Mouse (Mus musculus) heart, embryonic 16.5 days (tissue): ENCODE results near the gene Zfp423. TPM values are rescaled to one million over a fixed set of nuclear protein-coding genes. Genes with fewer than 3 reads are reported as not detected.

Experiments
- ATAC-seq: fragments of 200-750 bp; cut with Nextera tagmentation; replicated peaks from 2 replicates; pipeline ENCODE4 v1.8.0; 2017; ENCODE audit warnings: moderate number of reproducible peaks; ENCODE audit not compliant: insufficient read depth, low FRiP score; ENCODE audit errors: extremely low read depth
- H3K27ac ChIP-seq: fragments of 300-500 bp; sonication (generic); 2 replicates; pipeline ENCODE4 v1.5.1; 2014; ENCODE audit warnings: mild to moderate bottlenecking, low read length, control low read depth, moderate library complexity
- H3K27me3 ChIP-seq: fragments of 300-500 bp; sonication (generic); 2 replicates; pipeline ENCODE4 v1.6.1; 2014; ENCODE audit warnings: low read length, mixed read lengths; ENCODE audit not compliant: control insufficient read depth, insufficient read depth
- H3K36me3 ChIP-seq: fragments of 300-500 bp; sonication (generic); 2 replicates; pipeline ENCODE4 v1.6.1; 2014; ENCODE audit not compliant: control insufficient read depth, insufficient read depth
- H3K4me1 ChIP-seq: fragments of 300-500 bp; sonication (generic); 2 replicates; pipeline ENCODE4 v1.6.1; 2014; ENCODE audit warnings: low read length, mixed read lengths; ENCODE audit not compliant: control insufficient read depth, insufficient read depth
- H3K4me2 ChIP-seq: fragments of 300-500 bp; sonication (generic); 2 replicates; pipeline ENCODE4 v1.6.1; 2014; ENCODE audit warnings: low read depth, mild to moderate bottlenecking, control low read depth, low read length
- H3K4me3 ChIP-seq: fragments of 300-500 bp; sonication (generic); 2 replicates; pipeline ENCODE4 v1.5.1; 2014; ENCODE audit warnings: mild to moderate bottlenecking, control low read depth, low read length
- H3K9ac ChIP-seq: fragments of 300-500 bp; sonication (generic); 2 replicates; pipeline ENCODE4 v1.6.1; 2014; ENCODE audit warnings: low read length, control low read depth
- H3K9me3 ChIP-seq: fragments of 300-500 bp; sonication (generic); replicated peaks from 2 replicates; pipeline ENCODE4 v1.6.1; 2016; ENCODE audit warnings: low read length; ENCODE audit not compliant: control insufficient read depth
- WGBS: fragments of 180-500 bp; shearing (Covaris S2); extraction: QIAGEN DNeasy Blood & Tissue Kit; methylation state at CpG from one replicate; pipeline ENCODE4 v1.1.7; 2014; 5-methylcytosine and 5-hydroxymethylcytosine counted together
- polyA plus RNA-seq: library from polyadenylated mRNA; unstranded; fragments of >200 nt; fragmentation: Nextera tagmentation; extraction: Ambion mirVana; gene quantifications from 2 replicates; pipeline ENCODE4 v1.2.1, GENCODE M21; 2015

Gene Zfp423
- polyA plus RNA-seq, 1 experiment from 2014 or later, result 3.1 TPM

- no peak overlapping the region for H3K4me2 ChIP-seq
- H3K36me3 ChIP-seq, result no peaks in the 10 kb centered on the region
- H3K4me1 ChIP-seq, result peaks cover 17% of the 10 kb centered on the region
- H3K27ac ChIP-seq, result no peak overlapping the region
- H3K27me3 ChIP-seq, result peaks cover 35% of the 10 kb centered on the region
- H3K4me3 ChIP-seq, result no peak overlapping the region
- H3K9ac ChIP-seq, result no peak overlapping the region
- no peak for ATAC-seq
- H3K9me3 ChIP-seq, result no peaks in the 10 kb centered on the region
- 46% methylated on average over 4 of the region's 4 CpGs for WGBS
Measured at GRCm38 (mm10) chr8:87657488-87657887, 301.9 kb downstream of the Zfp423 start.

- 6% methylated on average over 35 of the region's 35 CpGs for WGBS
- Histone ChIP-seq H3K27me3 (peaks cover 29% of the 10 kb centered on the region), H3K9ac (peak overlapping the region; percentile 53; the same call in 1 of the 2 replicates), H3K9me3 (no peaks in the 10 kb centered on the region), H3K4me3 (peak overlapping the region; percentile 54), H3K4me1 (peaks cover 12% of the 10 kb centered on the region), H3K4me2 (peak overlapping the region; percentile 92), H3K27ac (no peak overlapping the region), H3K36me3 (no peaks in the 10 kb centered on the region)
- peak; percentile 92 for ATAC-seq
Measured at GRCm38 (mm10) chr8:87656484-87657230, 302.7 kb downstream of the Zfp423 start.

DNA sequence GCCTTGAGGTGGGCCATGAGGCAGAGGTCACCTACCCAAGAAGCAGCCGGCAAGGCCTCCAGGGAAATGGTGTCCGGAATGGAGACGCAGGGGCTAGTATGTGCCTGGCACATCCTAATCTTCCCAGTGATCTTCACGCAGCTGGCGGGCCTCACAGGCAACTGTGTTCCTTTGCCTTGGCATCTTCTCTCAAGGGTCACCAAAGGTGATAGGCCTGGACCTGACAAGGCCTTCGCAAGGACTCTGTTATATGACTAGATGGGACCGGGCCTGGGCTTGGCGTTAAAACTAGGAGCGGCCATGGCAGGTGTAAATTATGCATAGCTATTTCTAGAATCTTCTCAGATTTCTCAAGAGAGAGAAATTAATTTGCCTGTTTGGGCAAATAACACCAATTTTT is 303.4 kb downstream of the Zfp423 start:
- 75% methylated on average over 9 of the region's 9 CpGs for WGBS
- Histone ChIP-seq H3K4me3 (no peak overlapping the region), H3K4me2 (peak overlapping the region; percentile 92; the same call in 1 of the 2 replicates), H3K9me3 (no peaks in the 10 kb centered on the region), H3K27ac (no peak overlapping the region), H3K27me3 (peaks cover 22% of the 10 kb centered on the region), H3K36me3 (no peaks in the 10 kb centered on the region), H3K4me1 (peaks cover 7% of the 10 kb centered on the region), H3K9ac (no peak overlapping the region)
- ATAC-seq, result no peak

GRCm38 (mm10) chr8:87647781-87648180 is 311.6 kb downstream of the Zfp423 start:
- ATAC-seq, result no peak
- H3K4me1 ChIP-seq, result no peaks in the 10 kb centered on the region
- no peaks in the 10 kb centered on the region for H3K9me3 ChIP-seq
- H3K9ac ChIP-seq, result no peak overlapping the region
- no peak overlapping the region for H3K4me3 ChIP-seq
- H3K36me3 ChIP-seq, result no peaks in the 10 kb centered on the region
- 85% methylated on average over 9 of the region's 9 CpGs for WGBS
- H3K27ac ChIP-seq, result no peak overlapping the region
- H3K4me2 ChIP-seq, result no peak overlapping the region
- no peaks in the 10 kb centered on the region for H3K27me3 ChIP-seq

DNA sequence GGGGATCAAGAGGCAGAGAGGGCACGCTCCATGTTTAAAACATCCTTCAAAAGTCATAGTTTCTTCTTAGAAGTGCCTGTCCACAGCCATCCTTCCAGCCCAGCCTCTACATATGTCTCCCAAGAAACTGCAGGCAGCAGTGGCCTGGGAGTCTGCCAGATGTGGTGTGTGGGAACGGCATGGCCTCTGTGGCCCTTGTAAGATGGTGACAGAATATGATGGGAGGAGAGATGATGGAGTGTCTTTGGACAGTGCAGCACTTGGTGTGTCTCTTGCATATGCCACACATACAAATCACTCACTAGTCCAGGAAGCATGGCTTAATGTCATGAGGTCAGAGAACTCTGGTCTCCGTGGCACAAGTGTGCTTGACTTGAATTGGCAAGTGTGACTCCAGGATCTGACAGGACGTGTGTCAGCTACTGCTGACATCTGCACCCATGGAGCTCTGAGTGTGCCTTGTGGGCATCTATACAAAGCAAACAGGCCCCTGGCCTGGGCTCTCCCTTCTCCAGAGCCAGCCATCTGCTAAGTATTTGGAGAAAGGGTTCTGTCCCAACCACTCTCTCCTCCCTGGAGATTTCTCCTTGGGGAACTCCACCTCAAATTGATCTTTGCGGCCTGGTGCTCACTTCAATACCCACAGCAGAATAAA is 313.4 kb downstream of the Zfp423 start:
- Histone ChIP-seq H3K27ac (no peak overlapping the region), H3K9me3 (no peaks in the 10 kb centered on the region), H3K4me1 (no peaks in the 10 kb centered on the region), H3K27me3 (no peaks in the 10 kb centered on the region), H3K4me3 (no peak overlapping the region), H3K9ac (no peak overlapping the region), H3K36me3 (no peaks in the 10 kb centered on the region), H3K4me2 (no peak overlapping the region)
- ATAC-seq, result no peak
- 71% methylated on average over 5 of the region's 5 CpGs for WGBS

DNA sequence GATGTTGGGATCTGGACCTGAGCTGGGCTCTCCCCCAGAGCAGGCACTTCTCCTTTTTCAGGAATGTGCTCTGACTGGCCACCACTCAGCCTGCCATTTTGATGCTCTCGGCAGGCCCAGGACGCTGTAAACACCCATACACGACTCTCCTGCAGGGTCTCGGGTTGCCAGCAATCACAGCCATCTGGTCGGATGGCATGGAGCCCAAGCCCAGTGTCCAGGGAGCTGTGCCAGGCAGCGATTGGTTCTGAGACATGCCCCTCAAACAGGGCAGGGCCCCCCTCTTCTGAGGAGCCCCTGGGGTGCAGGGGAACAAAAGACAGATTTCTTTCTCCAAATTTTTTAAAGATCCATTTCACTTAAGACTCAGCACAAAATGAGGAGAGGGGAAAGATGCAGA is 314.0 kb downstream of the Zfp423 start:
- no peaks in the 10 kb centered on the region for H3K36me3 ChIP-seq
- no peak for ATAC-seq
- H3K27ac ChIP-seq, result no peak overlapping the region
- H3K27me3 ChIP-seq, result no peaks in the 10 kb centered on the region
- WGBS, result 30% methylated on average over 6 of the region's 6 CpGs
- no peaks in the 10 kb centered on the region for H3K9me3 ChIP-seq
- H3K9ac ChIP-seq, result no peak overlapping the region
- no peaks in the 10 kb centered on the region for H3K4me1 ChIP-seq
- H3K4me2 ChIP-seq, result no peak overlapping the region
- H3K4me3 ChIP-seq, result no peak overlapping the region

DNA sequence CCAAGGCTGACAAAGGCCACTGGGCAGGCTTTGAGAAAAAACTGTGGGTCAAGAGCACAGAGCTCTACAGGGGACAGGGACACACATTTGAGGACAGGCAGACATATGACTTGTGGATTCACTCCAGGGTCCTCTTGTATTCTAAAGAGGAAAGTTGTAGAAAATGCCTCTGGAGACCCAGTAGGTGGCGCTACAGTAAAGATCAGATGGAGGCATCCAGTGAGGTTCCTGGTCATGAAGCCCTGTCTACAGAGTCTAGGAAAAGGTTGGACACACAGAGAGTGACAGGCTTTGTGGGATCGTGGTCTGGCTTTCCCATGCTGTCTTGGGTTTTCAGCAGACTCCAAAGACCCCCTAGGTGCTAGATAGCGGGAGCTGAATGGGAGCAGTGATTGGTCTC is 318.5 kb downstream of the Zfp423 start:
- no peak overlapping the region for H3K9ac ChIP-seq
- H3K4me2 ChIP-seq, result no peak overlapping the region
- 40% methylated on average over 3 of the region's 3 CpGs for WGBS
- no peaks in the 10 kb centered on the region for H3K27me3 ChIP-seq
- no peaks in the 10 kb centered on the region for H3K9me3 ChIP-seq
- no peak for ATAC-seq
- no peaks in the 10 kb centered on the region for H3K4me1 ChIP-seq
- no peaks in the 10 kb centered on the region for H3K36me3 ChIP-seq
- H3K27ac ChIP-seq, result no peak overlapping the region
- no peak overlapping the region for H3K4me3 ChIP-seq

GRCm38 (mm10) chr8:87636226-87636742 is 323.1 kb downstream of the Zfp423 start:
- no peak overlapping the region for H3K4me3 ChIP-seq
- H3K27me3 ChIP-seq, result no peaks in the 10 kb centered on the region
- no peak for ATAC-seq
- H3K4me1 ChIP-seq, result no peaks in the 10 kb centered on the region
- no peak overlapping the region for H3K27ac ChIP-seq
- no peaks in the 10 kb centered on the region for H3K9me3 ChIP-seq
- 68% methylated on average over 11 of the region's 11 CpGs for WGBS
- H3K36me3 ChIP-seq, result no peaks in the 10 kb centered on the region
- H3K4me2 ChIP-seq, result no peak overlapping the region
- H3K9ac ChIP-seq, result no peak overlapping the region

DNA sequence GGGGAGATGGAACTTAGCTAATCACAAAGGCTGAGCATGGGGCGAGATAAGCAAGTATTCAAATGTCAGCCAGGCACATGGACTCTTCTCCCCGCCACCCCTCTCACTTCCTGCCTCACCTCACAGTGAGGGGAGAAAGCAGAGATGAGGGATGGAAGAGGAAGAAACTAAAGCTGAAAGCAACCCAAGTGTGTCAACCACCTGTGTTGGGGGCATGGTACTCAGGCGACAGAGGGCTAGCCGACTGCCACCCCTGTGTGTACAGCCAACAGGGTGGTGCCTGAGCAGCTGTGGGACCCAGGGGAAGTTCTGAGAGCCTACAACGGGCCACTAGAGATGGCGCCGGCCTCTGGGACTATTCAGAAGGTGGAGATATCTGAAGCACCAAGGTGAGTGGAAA is 327.6 kb downstream of the Zfp423 start:
- H3K27me3 ChIP-seq, result no peaks in the 10 kb centered on the region; the same call in 1 of the 2 replicates

More for the DNA sequence above, 327.6 kb downstream of the Zfp423 start:
- H3K27ac ChIP-seq, result no peak overlapping the region
- no peaks in the 10 kb centered on the region for H3K4me1 ChIP-seq
- H3K36me3 ChIP-seq, result no peaks in the 10 kb centered on the region
- ATAC-seq, result no peak
- 60% methylated on average over 7 of the region's 7 CpGs for WGBS
- no peak overlapping the region for H3K4me2 ChIP-seq
- no peaks in the 10 kb centered on the region for H3K9me3 ChIP-seq
- H3K4me3 ChIP-seq, result no peak overlapping the region
- no peak overlapping the region for H3K9ac ChIP-seq
